18 mouse cellular contexts compared by ENCODE assay signal in the genomic region with DNA sequence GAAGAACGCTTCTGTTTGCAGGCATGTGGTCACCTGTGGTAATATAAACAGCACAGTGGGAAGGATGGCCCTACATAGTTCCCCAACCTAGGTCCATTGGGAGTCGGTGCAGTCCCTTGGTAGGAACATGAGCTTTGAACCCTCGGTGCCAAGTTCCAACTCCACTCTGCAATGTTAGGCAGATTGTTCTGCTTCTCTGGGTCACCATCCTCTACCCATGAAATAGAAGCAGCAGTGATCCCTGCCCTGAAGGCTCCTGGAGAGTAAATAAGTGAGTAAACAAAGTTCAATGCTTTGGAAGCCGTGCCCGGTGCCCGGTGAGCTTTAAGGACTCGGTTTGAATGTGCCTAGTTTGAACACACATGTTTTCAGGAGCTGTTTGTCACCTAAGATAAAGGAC.
"Had no signal": no experiment of that assay in that cellular context is flagged by ENCODE, and none has a peak within 500 bp of the region (broad histone marks: within the 10 kb centered on the region; RNA-seq: fewer than 3 reads in every experiment).

No protein-coding gene starts in this region.

- H3K4me2 ChIP-seq: lung, embryonic 14.5 days; midbrain, embryonic 13.5 days; midbrain, embryonic 15.5 days; neural tube, embryonic 13.5 days; neural tube, embryonic 15.5 days had no signal

- H3K36me3 ChIP-seq: midbrain, embryonic 10.5 days; midbrain, embryonic 13.5 days; midbrain, embryonic 15.5 days; neural tube, embryonic 13.5 days; neural tube, embryonic 15.5 days had no signal

- H3K27ac ChIP-seq: midbrain, embryonic 10.5 days; midbrain, embryonic 13.5 days; midbrain, embryonic 15.5 days; neural tube, embryonic 13.5 days; neural tube, embryonic 15.5 days had no signal

- H3K9ac ChIP-seq: lung, embryonic 14.5 days; midbrain, embryonic 13.5 days; midbrain, embryonic 15.5 days; neural tube, embryonic 13.5 days; neural tube, embryonic 15.5 days had no signal

- DNase-seq: lung, adult 18-20 months; lung, embryonic 14.5 days; lung, postnatal 10 days; lung, postnatal 4 days; retina, postnatal 1 day; right cerebral cortex, adult 18-20 months; right cerebral cortex, postnatal 25 days; right cerebral cortex, postnatal 4 days; spleen, adult 18-20 months; thymus, adult 18-20 months; thymus, postnatal 14 days; thymus, postnatal 36 days had no signal

- H3K4me1 ChIP-seq: midbrain, embryonic 15.5 days; neural tube, embryonic 13.5 days; neural tube, embryonic 15.5 days had no signal

- H3K9me3 ChIP-seq: midbrain, embryonic 10.5 days; midbrain, embryonic 13.5 days; midbrain, embryonic 15.5 days; neural tube, embryonic 13.5 days; neural tube, embryonic 15.5 days had no signal

- H3K27me3 ChIP-seq: midbrain, embryonic 13.5 days; midbrain, embryonic 15.5 days; neural tube, embryonic 13.5 days; neural tube, embryonic 15.5 days had no signal

- ATAC-seq: midbrain, embryonic 13.5 days; midbrain, embryonic 15.5 days had no signal

- H3K4me3 ChIP-seq: midbrain, embryonic 10.5 days; midbrain, embryonic 13.5 days; midbrain, embryonic 15.5 days; myocyte; neural tube, embryonic 13.5 days; neural tube, embryonic 15.5 days had no signal
